Mouse (Mus musculus) forebrain, postnatal 0 days (tissue): ENCODE results near the gene Ttc12. TPM values are rescaled to one million over a fixed set of nuclear protein-coding genes. Genes with fewer than 3 reads are reported as not detected.
A peak's percentile ranks its signal among the peaks of the same experiment; 100 is the strongest.

Source experiments
- ATAC-seq: fragments of 200-750 bp; cut with Nextera tagmentation; 2 replicates; pipeline ENCODE4 v1.8.0; 2017; ENCODE audit warnings: mild to moderate bottlenecking, moderate library complexity
- DNase-seq: peaks from one replicate; pipeline ENCODE4 v3.0.0-alpha.2; 2015
- H3K27ac ChIP-seq: fragments of 300-500 bp; sonication (generic); 2 replicates; pipeline ENCODE4 v1.5.1; 2014; ENCODE audit warnings: low read depth, mild to moderate bottlenecking, antibody characterized with exemption, low read length, moderate library complexity, mixed read lengths
- H3K27me3 ChIP-seq: fragments of 300-500 bp; sonication (generic); 2 replicates; pipeline ENCODE4 v1.6.1; 2014; ENCODE audit warnings: mild to moderate bottlenecking, low read length, mixed read lengths; ENCODE audit not compliant: insufficient read depth
- H3K36me3 ChIP-seq: fragments of 300-500 bp; sonication (generic); 2 replicates; pipeline ENCODE4 v1.6.1; 2014; ENCODE audit warnings: mild to moderate bottlenecking, moderate library complexity; ENCODE audit not compliant: insufficient read depth
- H3K4me1 ChIP-seq: fragments of 300-500 bp; sonication (generic); 2 replicates; pipeline ENCODE4 v1.6.1; 2014; ENCODE audit warnings: antibody characterized with exemption; ENCODE audit not compliant: insufficient read depth
- H3K4me2 ChIP-seq: fragments of 300-500 bp; sonication (generic); 2 replicates; pipeline ENCODE4 v1.6.1; 2014; ENCODE audit warnings: low read depth, mild to moderate bottlenecking, moderate library complexity
- H3K4me3 ChIP-seq: fragments of 300-500 bp; sonication (generic); 2 replicates; pipeline ENCODE4 v1.5.1; 2014; ENCODE audit warnings: low read depth, low read length, mixed read lengths
- H3K9ac ChIP-seq: fragments of 300-500 bp; sonication (generic); 2 replicates; pipeline ENCODE4 v1.6.1; 2014; ENCODE audit warnings: mild to moderate bottlenecking
- H3K9me3 ChIP-seq: fragments of 300-500 bp; sonication (generic); 2 replicates; pipeline ENCODE4 v1.6.1; 2016; ENCODE audit warnings: low read length
- CTCF ChIP-seq: sonication (generic); IDR thresholded peaks from 2 replicates; pipeline ENCODE4 v1.5.1; 2016; ENCODE audit warnings: antibody characterized with exemption, control low read depth, low read depth
- WGBS: fragments of 180-500 bp; shearing (Covaris S2); extraction: QIAGEN DNeasy Blood & Tissue Kit; methylation state at CpG from one replicate; pipeline ENCODE4 v1.1.7; 2014; 5-methylcytosine and 5-hydroxymethylcytosine counted together
- polyA plus RNA-seq: library from polyadenylated mRNA; unstranded; fragments of >200 nt; fragmentation: Nextera tagmentation; extraction: Ambion mirVana; gene quantifications from 2 replicates; pipeline ENCODE4 v1.2.1, GENCODE M21; 2015
- total RNA-seq: library from RNA; depleted of rRNA; stranded (reverse); fragments of >200 nt; gene quantifications from 2 replicates; pipeline ENCODE4 v1.2.3, GENCODE M21; 2014

The Ttc12 gene
- total and polyA plus RNA-seq, 2 experiments from 2014 or later, result 2.5 to 3.7 TPM

DNA sequence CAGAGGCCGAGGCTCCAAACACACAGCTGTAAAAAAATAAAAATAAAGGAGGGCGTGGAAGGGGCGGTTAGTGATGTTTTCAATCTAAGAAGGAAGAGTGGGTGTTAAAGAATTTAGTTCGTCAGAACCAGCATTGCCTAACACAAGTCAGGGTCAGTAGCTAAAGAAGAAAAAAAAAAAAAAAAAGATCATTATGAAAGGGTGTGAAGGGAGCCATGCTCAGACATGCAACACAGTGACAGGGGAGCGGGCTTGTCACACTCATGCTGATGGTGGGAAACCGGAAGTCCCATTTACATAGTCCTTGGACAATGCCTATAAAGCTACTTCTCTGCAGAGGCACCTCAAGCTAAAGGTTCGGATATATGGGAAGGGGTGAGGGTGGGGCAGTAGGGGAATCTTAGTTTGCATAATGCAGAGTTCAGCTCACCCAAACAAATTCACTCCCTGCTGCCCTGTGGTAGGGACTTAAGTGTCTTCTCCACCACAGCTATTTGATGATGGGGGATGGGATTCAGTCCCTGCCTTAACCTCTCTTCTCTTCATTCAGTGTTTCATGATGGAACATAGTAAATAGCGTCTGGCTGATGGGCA lies 43.4 kb upstream of the Ttc12 start:
- Histone ChIP-seq H3K9ac (no peak overlapping the region), H3K4me3 (no peak overlapping the region), H3K4me1 (peaks cover 5% of the 10 kb centered on the region; the same call in 1 of the 2 replicates), H3K9me3 (no peaks in the 10 kb centered on the region), H3K27me3 (no peaks in the 10 kb centered on the region), H3K4me2 (no peak overlapping the region), H3K27ac (no peak overlapping the region), H3K36me3 (peaks cover 10% of the 10 kb centered on the region)
- no peak for DNase-seq
- no peak for ATAC-seq
- WGBS, result 66% methylated on average over 8 of the region's 8 CpGs
- no peak for TF ChIP-seq CTCF

- H3K27ac ChIP-seq, result no peak overlapping the region
- peak; percentile 77 for TF ChIP-seq CTCF
- WGBS, result 44% methylated on average over 10 of the region's 10 CpGs
- DNase-seq (peak; percentile 70), ATAC-seq (0 out of 2 replicates have a peak, but pooled peaks have one; percentile 32)
- H3K27me3 ChIP-seq, result no peaks in the 10 kb centered on the region
- no peak overlapping the region for H3K4me3 ChIP-seq
- H3K36me3 ChIP-seq, result peaks cover 15% of the 10 kb centered on the region
- 0 out of 2 replicates have a peak, but pooled peaks cover under 1% of the 10 kb centered on the region for H3K4me1 ChIP-seq
- H3K4me2 ChIP-seq, result no peak overlapping the region
- no peaks in the 10 kb centered on the region for H3K9me3 ChIP-seq
- H3K9ac ChIP-seq, result no peak overlapping the region
Measured at GRCm38 (mm10) chr9:49528943-49529342, 42.9 kb upstream of the Ttc12 start.

- Histone ChIP-seq H3K27me3 (no peaks in the 10 kb centered on the region), H3K9ac (no peak overlapping the region), H3K36me3 (peaks cover 19% of the 10 kb centered on the region), H3K27ac (no peak overlapping the region), H3K4me3 (no peak overlapping the region), H3K4me2 (no peak overlapping the region), H3K4me1 (no peaks in the 10 kb centered on the region), H3K9me3 (no peaks in the 10 kb centered on the region)
- no peak for ATAC-seq
- DNase-seq, result no peak
- no peak for TF ChIP-seq CTCF
- 41% methylated on average over 5 of the region's 5 CpGs for WGBS
Measured at GRCm38 (mm10) chr9:49528026-49528425, 42.0 kb upstream of the Ttc12 start.

GRCm38 (mm10) chr9:49527340-49527739 lies 41.3 kb upstream of the Ttc12 start:
- H3K27me3 ChIP-seq, result no peaks in the 10 kb centered on the region
- 0 out of 2 replicates have a peak, but pooled peaks have one; percentile 34 for ATAC-seq
- H3K4me3 ChIP-seq, result no peak overlapping the region
- H3K4me2 ChIP-seq, result no peak overlapping the region
- TF ChIP-seq CTCF, result no peak
- H3K36me3 ChIP-seq, result peaks cover 20% of the 10 kb centered on the region
- H3K27ac ChIP-seq, result peak overlapping the region; percentile 30; the same call in 1 of the 2 replicates
- WGBS, result 43% methylated on average over 8 of the region's 8 CpGs
- no peak overlapping the region for H3K9ac ChIP-seq
- no peaks in the 10 kb centered on the region for H3K4me1 ChIP-seq
- no peak for DNase-seq
- H3K9me3 ChIP-seq, result no peaks in the 10 kb centered on the region

- Histone ChIP-seq H3K36me3 (peaks cover 38% of the 10 kb centered on the region), H3K4me2 (no peak overlapping the region), H3K27me3 (no peaks in the 10 kb centered on the region), H3K4me3 (no peak overlapping the region), H3K9me3 (no peaks in the 10 kb centered on the region), H3K27ac (no peak overlapping the region), H3K4me1 (no peaks in the 10 kb centered on the region), H3K9ac (no peak overlapping the region)
- DNase-seq (no peak), ATAC-seq (no peak)
- no peak for TF ChIP-seq CTCF
- WGBS, result 76% methylated on average over 9 of the region's 9 CpGs
Measured at GRCm38 (mm10) chr9:49524721-49525120, 38.7 kb upstream of the Ttc12 start.

- no peaks in the 10 kb centered on the region for H3K27me3 ChIP-seq
- TF ChIP-seq CTCF, result no peak
- H3K9me3 ChIP-seq, result no peaks in the 10 kb centered on the region
- ATAC-seq (no peak), DNase-seq (no peak)
- H3K4me2 ChIP-seq, result no peak overlapping the region
- 86% methylated on average over 9 of the region's 9 CpGs for WGBS
- H3K9ac ChIP-seq, result no peak overlapping the region
- peaks cover 46% of the 10 kb centered on the region for H3K36me3 ChIP-seq
- no peak overlapping the region for H3K4me3 ChIP-seq
- H3K4me1 ChIP-seq, result no peaks in the 10 kb centered on the region
- H3K27ac ChIP-seq, result no peak overlapping the region
Measured at GRCm38 (mm10) chr9:49523881-49524280, 37.9 kb upstream of the Ttc12 start.

DNA sequence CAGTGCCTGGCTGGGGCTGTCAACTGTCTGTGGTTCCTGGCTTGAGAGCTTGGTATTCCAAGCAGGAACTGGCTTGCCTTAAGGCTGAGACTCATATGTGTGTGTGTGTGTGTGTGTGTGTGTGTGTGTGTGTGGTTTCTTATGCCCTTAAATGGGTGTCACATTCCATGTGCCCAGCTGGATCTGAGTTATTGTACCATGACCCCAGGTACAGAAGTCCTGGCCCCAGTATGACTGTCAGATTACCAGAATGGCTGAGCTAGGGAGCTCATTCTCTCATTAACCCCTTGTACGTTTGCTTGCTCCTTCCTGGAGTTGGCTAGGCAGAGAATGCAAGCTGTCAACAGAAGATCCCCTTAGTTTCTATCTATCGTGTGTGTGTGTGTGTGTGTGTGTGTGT lies 28.3 kb upstream of the Ttc12 start:
- Histone ChIP-seq H3K4me3 (no peak overlapping the region), H3K9ac (no peak overlapping the region), H3K36me3 (peaks cover 75% of the 10 kb centered on the region), H3K27ac (no peak overlapping the region), H3K4me1 (no peaks in the 10 kb centered on the region), H3K4me2 (no peak overlapping the region), H3K9me3 (no peaks in the 10 kb centered on the region), H3K27me3 (no peaks in the 10 kb centered on the region)
- WGBS, result 75% methylated on average over 2 of the region's 2 CpGs
- no peak for ATAC-seq
- DNase-seq, result no peak
- no peak for TF ChIP-seq CTCF
